Mouse (Mus musculus): Measurements from ENCODE around the gene Eif5. TPM values are rescaled to one million over a fixed set of nuclear protein-coding genes. Genes with fewer than 3 reads are reported as not detected.

Eif5 gene
- polyA plus RNA-seq, 1 experiment, result 363 TPM

GRCm38 (mm10) chr12:111558655-111559054 is 20.8 kb downstream of the Eif5 start:
- TF ChIP-seq CTCF (IDR thresholded peaks at IDR 0.05; ENCODE audit: borderline replicate concordance, insufficient read depth, low read length), result no peak
- TF ChIP-seq POLR2A (IDR thresholded peaks at IDR 0.05; ENCODE audit: low read depth, low read length), result no peak
- Histone ChIP-seq H3K4me1 (ENCODE audit: control insufficient read depth, insufficient read depth, low read length) (peaks cover 3% of the 10 kb centered on the region), H3K27ac (ENCODE audit: insufficient read depth, low read length) (no peak overlapping the region), H3K4me3 (ENCODE audit: insufficient read depth, low read length) (no peak overlapping the region)

- Histone ChIP-seq H3K4me1 (ENCODE audit: control insufficient read depth, insufficient read depth, low read length) (peaks cover 3% of the 10 kb centered on the region), H3K27ac (ENCODE audit: insufficient read depth, low read length) (no peak overlapping the region), H3K4me3 (ENCODE audit: insufficient read depth, low read length) (no peak overlapping the region)
- no peak for TF ChIP-seq CTCF (IDR thresholded peaks at IDR 0.05; ENCODE audit: borderline replicate concordance, insufficient read depth, low read length)
- no peak for TF ChIP-seq POLR2A (IDR thresholded peaks at IDR 0.05; ENCODE audit: low read depth, low read length)
Observed at GRCm38 (mm10) chr12:111559647-111560258, 21.9 kb downstream of the Eif5 start.

- TF ChIP-seq CTCF (IDR thresholded peaks at IDR 0.05; ENCODE audit: borderline replicate concordance, insufficient read depth, low read length) (no peak), POLR2A (IDR thresholded peaks at IDR 0.05; ENCODE audit: low read depth, low read length) (no peak)
- H3K27ac ChIP-seq (ENCODE audit: insufficient read depth, low read length), result no peak overlapping the region
- H3K4me1 ChIP-seq (ENCODE audit: control insufficient read depth, insufficient read depth, low read length), result peaks cover 3% of the 10 kb centered on the region
- no peak overlapping the region for H3K4me3 ChIP-seq (ENCODE audit: insufficient read depth, low read length)
Observed at GRCm38 (mm10) chr12:111560286-111560685, 22.5 kb downstream of the Eif5 start.

DNA sequence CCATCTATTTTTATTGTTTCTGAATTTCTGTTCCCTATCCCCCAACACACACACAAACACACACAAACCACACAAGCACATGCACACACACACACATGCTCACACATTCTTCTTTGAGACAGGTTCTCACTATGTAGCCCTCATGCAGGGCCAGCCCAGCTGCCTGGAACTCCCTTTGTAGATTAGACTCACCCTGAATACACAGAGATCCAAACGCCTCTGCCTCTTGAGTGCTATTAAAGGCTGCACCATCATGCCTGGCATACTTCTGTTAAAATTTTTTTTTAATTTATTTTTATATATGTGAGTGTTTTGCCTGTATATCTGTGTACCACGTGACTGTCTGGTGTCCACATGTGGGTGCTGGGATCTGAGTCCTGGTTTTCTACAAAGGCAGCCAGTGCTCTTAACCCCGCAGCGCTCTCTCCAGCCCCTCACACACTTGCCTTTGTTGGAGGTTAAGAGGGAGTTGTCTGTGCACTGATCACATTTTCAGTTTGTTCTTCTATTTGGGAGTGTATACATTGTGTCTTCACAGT is 24.5 kb downstream of the Eif5 start:
- no peak overlapping the region for H3K4me3 ChIP-seq (ENCODE audit: insufficient read depth, low read length)
- no peak overlapping the region for H3K27ac ChIP-seq (ENCODE audit: insufficient read depth, low read length)
- no peak for TF ChIP-seq POLR2A (IDR thresholded peaks at IDR 0.05; ENCODE audit: low read depth, low read length)
- TF ChIP-seq CTCF (IDR thresholded peaks at IDR 0.05; ENCODE audit: borderline replicate concordance, insufficient read depth, low read length), result no peak
- H3K4me1 ChIP-seq (ENCODE audit: control insufficient read depth, insufficient read depth, low read length), result peaks cover 3% of the 10 kb centered on the region

DNA sequence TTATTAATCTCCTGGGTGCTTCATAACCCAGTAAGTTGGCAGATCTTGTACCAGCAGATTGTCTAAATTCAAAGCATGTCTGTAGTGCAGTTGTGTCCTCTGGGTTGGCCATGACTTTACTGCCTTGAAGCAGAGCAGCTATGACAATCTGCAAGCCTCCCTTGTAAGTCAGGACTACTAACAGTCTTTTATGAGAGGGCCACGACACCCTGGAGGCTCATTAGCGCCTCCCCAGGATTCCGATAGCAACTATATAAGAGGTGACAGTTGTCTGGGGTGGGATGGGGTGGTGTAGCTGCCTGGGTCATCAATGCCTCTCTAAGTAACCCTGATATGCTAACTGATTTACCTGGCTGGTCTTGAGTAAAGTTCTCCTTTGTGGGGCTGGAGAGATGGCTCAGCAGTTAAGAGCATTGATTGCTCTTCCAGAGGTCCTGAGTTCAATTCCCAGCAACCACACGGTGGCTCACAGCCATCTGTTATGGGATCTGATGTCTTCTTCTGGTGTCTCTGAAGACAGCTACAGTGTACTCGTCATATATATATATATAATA is 25.3 kb downstream of the Eif5 start:
- H3K4me3 ChIP-seq (ENCODE audit: insufficient read depth, low read length), result no peak overlapping the region
- peaks cover 3% of the 10 kb centered on the region for H3K4me1 ChIP-seq (ENCODE audit: control insufficient read depth, insufficient read depth, low read length)
- TF ChIP-seq POLR2A (IDR thresholded peaks at IDR 0.05; ENCODE audit: low read depth, low read length) (no peak), CTCF (IDR thresholded peaks at IDR 0.05; ENCODE audit: borderline replicate concordance, insufficient read depth, low read length) (no peak)
- H3K27ac ChIP-seq (ENCODE audit: insufficient read depth, low read length), result no peak overlapping the region

- Histone ChIP-seq H3K4me1 (ENCODE audit: control insufficient read depth, insufficient read depth, low read length) (peaks cover 2% of the 10 kb centered on the region; the same call in 1 of the 2 replicates), H3K4me3 (ENCODE audit: insufficient read depth, low read length) (no peak overlapping the region), H3K27ac (ENCODE audit: insufficient read depth, low read length) (no peak overlapping the region)
- TF ChIP-seq POLR2A (IDR thresholded peaks at IDR 0.05; ENCODE audit: low read depth, low read length) (no peak), CTCF (IDR thresholded peaks at IDR 0.05; ENCODE audit: borderline replicate concordance, insufficient read depth, low read length) (no peak)
Observed at GRCm38 (mm10) chr12:111565363-111565762, 27.5 kb downstream of the Eif5 start.

DNA sequence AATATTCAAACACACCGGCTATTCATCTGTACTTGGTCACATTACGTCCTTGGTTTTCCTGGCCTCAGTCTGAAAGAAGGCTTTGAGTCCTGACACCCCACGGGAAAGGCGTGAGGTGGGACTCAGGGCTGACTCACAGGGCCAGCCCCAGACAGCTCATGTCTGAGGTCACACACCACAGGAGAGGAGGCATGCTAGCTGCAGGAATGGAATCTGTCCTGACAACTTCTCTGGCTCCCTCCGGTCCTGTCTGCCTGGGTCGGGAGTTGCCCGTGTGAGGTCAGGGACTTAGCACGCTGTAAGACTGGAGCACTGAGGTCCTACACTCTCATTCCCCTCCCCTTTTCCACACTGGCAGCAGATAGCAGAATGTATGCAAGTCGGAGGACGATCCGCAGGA is 31.0 kb downstream of the Eif5 start:
- TF ChIP-seq CTCF (IDR thresholded peaks at IDR 0.05; ENCODE audit: borderline replicate concordance, insufficient read depth, low read length) (no peak), POLR2A (IDR thresholded peaks at IDR 0.05; ENCODE audit: low read depth, low read length) (no peak)
- H3K4me3 ChIP-seq (ENCODE audit: insufficient read depth, low read length), result no peak overlapping the region
- peak overlapping the region; percentile 19 for H3K27ac ChIP-seq (ENCODE audit: insufficient read depth, low read length)
- peaks cover 2% of the 10 kb centered on the region; the same call in 1 of the 2 replicates for H3K4me1 ChIP-seq (ENCODE audit: control insufficient read depth, insufficient read depth, low read length)

GRCm38 (mm10) chr12:111572406-111572805 is 34.6 kb downstream of the Eif5 start:
- TF ChIP-seq CTCF (IDR thresholded peaks at IDR 0.05; ENCODE audit: borderline replicate concordance, insufficient read depth, low read length) (no peak), POLR2A (IDR thresholded peaks at IDR 0.05; ENCODE audit: low read depth, low read length) (no peak)
- Histone ChIP-seq H3K27ac (ENCODE audit: insufficient read depth, low read length) (no peak overlapping the region), H3K4me1 (ENCODE audit: control insufficient read depth, insufficient read depth, low read length) (peaks cover 2% of the 10 kb centered on the region; the same call in 1 of the 2 replicates), H3K4me3 (ENCODE audit: insufficient read depth, low read length) (no peak overlapping the region)

DNA sequence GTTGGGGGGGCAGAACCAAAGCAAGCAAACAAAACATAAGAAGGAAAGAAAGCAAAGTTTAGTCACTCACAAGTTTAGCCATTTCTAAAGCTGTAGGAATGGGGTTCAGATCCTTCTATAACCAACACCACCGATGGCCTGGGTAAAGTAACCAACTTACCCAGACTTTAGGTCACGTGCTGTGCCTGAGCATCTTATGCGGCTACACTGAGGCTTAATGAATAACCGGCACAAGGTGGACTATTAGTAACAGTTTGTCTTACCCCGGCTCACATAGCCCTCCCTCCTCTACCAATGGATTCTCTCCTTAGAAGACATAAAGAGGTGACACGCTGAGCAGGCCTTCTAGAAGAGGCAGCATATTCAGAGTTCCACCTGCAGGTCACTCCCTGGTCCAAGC is 35.5 kb downstream of the Eif5 start:
- Histone ChIP-seq H3K4me3 (ENCODE audit: insufficient read depth, low read length) (peak overlapping the region; percentile 51), H3K27ac (ENCODE audit: insufficient read depth, low read length) (no peak overlapping the region), H3K4me1 (ENCODE audit: control insufficient read depth, insufficient read depth, low read length) (peaks cover 2% of the 10 kb centered on the region; the same call in 1 of the 2 replicates)
- TF ChIP-seq CTCF (IDR thresholded peaks at IDR 0.05; ENCODE audit: borderline replicate concordance, insufficient read depth, low read length) (no peak), POLR2A (IDR thresholded peaks at IDR 0.05; ENCODE audit: low read depth, low read length) (no peak)
